Mouse (Mus musculus) frontal cortex, adult 2 months (tissue): ENCODE data around the gene Sox5. TPM values are rescaled to one million over a fixed set of nuclear protein-coding genes. Genes with fewer than 3 reads are reported as not detected.
A peak's percentile ranks its signal among the peaks of the same experiment; 100 is the strongest.
"Not testable (repeated sequence)": the region's sequence is repeated elsewhere in the genome, so short reads cannot be mapped to it uniquely, and the experiment has no call there.

ENCODE experiments used
- DNase-seq, 2 experiments: peaks; one replicate each; pipeline ENCODE4 v3.0.0; 2022; ENCODE audit warnings: low spot score in 1 of 2; ENCODE audit errors: extremely low spot score in 1 of 2
- polyA plus RNA-seq: library from polyadenylated mRNA; depleted of rRNA; stranded (reverse); fragments of >200 nt; gene quantifications from 2 replicates; pipeline ENCODE4 v1.2.3, GENCODE M21; 2012

The Sox5 gene
- polyA plus RNA-seq, 1 experiment, result 27.9 TPM

GRCm38 (mm10) chr6:144251222-144252170 lies 530.3 kb downstream of the Sox5 start:
- no peak for DNase-seq

DNA sequence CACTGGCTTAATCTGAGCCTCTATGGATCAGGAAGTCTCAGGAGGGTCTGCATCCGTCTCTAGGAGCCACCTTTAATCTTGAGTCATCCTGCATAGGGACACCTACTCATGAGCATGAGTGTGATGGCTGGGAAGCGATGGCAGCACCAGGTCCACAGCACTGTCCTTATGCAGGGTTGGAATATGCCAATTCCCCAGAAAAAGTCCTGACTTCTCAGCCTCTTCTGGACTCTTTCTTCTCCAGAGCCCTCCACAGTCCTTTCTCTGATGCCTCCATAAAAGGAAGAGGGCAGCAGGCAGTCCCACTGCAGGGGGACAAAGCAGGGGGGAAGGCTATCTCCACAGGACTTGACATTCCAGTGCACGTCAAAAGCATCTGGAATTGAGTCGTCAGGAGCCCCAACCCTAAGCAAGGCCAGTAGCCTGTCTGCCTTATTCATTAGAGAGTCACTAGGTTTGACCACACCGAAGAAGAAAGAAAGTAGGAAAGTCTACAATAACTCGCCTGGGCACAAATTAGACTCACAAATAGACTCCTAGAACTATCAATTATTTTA lies 531.1 kb downstream of the Sox5 start:
- DNase-seq, result no peak

- DNase-seq, result no peak
These were observed 545.2 kb downstream of the Sox5 start for GRCm38 (mm10) chr6:144236581-144236980.

DNA sequence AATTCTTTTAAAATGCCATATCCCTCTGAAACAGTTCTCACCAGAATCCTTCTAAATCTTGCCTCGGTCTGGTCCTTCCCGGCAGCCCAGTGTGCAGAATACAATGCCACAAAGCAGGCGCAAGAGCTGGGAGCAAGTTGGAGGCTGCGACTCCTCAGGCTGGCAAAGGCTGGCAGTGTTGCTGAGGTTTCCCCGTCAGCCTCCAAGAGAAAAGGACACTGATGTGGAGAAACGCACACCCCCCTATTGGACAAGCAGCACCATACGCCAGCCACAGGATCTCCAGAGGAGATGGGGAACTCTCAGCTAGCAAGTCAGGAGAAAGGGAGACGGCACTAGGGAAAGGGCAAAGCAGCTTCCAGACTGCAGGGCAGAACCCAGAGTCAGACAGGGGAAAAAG lies 577.8 kb downstream of the Sox5 start:
- DNase-seq, result no peak

- DNase-seq, result no peak
These were observed 578.8 kb downstream of the Sox5 start for GRCm38 (mm10) chr6:144203013-144203412.

DNA sequence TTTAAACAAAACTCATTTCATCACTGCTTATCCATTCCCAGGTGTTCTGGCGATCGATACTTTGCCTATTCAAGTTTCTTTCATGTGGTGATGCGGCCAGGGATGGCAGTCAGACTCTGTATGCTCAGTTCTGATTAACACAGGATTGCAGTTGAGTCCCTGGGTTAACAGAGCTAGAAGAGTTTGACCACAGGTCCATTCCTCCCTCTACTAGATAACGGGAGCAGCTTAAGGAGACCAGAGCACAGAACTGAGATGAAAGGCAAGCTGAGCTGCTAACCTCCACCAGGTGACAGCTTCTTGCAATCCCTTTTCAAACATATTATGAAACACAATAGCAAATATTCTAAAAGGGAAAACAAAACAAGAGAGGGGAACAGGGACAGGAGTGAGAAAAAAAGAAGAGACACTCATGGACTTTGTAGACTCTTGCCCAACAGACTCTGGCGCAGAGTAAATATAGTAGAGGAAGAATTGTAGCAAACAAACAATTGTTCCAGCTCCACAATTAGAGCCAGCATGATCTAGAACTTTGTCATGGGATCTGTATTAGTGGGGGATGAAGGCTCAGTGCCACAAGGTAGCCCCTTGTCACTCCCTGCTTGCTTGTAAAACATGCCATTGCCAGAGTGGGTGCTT lies 580.3 kb downstream of the Sox5 start:
- no peak for DNase-seq

- DNase-seq, result no peak
These were observed 584.3 kb downstream of the Sox5 start for GRCm38 (mm10) chr6:144197209-144198119.

DNA sequence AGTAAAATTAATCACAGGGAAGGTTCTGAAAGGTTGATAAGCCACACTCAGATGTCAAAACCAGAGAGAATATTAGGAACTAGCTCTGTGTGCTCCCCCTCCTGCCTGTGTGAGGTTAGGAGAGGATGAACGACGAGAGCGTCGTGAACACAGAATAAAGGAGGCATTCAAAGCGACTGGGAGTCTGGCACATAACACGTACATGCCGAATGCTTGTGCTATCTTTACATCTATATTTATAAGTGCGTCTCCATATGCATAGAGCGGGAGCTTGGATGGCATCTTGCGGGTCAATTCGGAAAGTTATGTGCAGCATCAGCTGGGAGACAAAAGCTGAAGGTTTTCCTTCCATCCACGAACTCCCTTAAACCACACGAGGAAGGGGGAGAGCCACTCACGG lies 585.8 kb downstream of the Sox5 start:
- no peak for DNase-seq

DNA sequence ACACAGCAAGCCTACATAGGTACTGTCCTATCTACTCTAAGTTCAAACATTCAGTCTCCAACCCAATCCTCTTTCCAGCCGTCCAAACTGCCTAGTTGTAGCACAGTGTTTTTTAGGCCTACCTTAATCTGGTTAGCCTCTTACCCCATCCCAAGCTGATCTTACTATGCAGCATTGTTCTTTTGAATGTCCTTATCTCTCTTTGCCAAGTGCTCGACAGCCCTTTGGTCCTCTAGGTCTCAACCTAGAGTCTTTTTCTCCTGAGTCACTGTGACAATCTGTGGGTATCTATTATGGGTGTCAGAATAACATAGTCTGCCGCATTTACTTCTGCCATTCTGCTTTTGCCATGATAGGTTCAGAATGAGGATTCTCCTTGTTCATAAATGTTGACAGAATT lies 598.7 kb downstream of the Sox5 start:
- DNase-seq, result no peak

- DNase-seq, result not testable (repeated sequence)
These were observed 599.3 kb downstream of the Sox5 start for GRCm38 (mm10) chr6:144182429-144182828.

GRCm38 (mm10) chr6:144181083-144181866 lies 600.5 kb downstream of the Sox5 start:
- DNase-seq, result peak in 1 of 2 experiments; percentile 64

DNA sequence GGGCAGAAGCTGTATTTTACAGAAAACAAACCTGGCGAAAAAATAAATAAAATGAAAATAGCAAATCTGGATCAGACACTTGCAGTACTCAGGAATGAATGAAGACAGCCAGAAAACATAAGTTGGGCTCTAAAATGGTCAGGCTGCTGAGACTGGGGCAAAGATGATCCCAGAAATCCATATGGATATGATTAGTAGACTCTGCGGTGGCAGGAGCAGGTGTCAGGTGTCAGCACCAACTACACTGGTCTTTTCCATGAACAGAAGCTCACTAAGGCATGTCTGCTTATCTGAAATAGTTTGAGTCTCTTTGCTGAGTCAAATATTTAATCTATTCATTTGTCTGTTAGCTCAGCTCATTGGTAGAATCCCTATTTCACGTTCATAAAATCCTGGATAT lies 602.7 kb downstream of the Sox5 start:
- no peak for DNase-seq

GRCm38 (mm10) chr6:144176674-144177073 lies 605.1 kb downstream of the Sox5 start:
- DNase-seq, result no peak

GRCm38 (mm10) chr6:144175590-144175989 lies 606.2 kb downstream of the Sox5 start:
- no peak for DNase-seq

DNA sequence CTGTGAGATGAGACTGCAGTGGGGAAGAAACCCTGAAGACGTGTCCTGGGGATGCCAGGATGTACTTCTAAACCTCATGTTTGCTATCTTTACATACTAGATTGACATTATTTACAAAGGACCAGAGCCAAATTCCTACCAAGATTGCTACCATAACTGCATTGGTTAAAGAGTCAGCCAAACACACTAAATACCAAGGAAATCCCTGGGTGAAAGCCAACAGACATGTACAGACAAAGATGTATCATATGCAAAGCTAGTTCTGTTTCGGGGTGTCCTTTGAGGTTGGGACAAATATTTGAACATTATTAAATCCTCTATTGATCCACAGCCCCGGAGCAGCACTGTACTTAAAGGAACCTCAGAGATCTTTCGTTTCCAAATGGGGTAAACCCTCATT lies 611.2 kb downstream of the Sox5 start:
- no peak for DNase-seq

GRCm38 (mm10) chr6:144169791-144170190 lies 612.0 kb downstream of the Sox5 start:
- no peak for DNase-seq

DNA sequence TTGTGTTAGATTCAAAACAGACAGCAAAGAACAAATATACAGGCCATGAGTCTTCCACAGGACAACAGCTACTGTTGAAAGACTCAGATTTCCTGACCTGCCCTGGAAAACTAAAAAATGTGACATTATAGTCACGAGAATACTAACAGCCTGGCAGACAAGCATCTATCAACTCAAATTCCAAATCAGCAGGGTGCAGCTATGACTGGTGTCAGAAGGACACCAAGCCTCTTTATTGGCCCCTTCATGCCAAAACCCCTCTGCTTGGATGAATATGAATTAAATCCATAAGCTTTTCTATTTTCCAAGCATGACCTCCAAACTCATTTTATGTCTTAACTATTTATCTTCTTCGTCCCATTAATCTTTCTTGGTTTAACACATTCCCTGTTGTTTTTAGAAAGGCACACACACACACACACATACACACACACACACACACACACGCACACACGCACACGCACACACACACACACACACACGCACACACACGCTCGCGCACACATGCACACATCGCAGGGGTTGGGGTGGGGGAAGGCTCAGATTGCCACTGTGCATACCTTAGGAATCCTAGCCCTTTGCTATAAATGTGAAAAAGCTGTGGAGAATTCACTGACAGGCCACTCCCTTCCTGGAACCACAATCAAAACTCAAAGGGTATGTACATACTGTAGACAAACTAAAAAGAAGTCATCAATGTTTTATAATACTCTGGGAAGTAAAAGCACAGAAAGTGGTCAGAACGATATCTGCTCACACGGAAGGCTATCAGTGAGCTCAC lies 612.9 kb downstream of the Sox5 start:
- no peak for DNase-seq

GRCm38 (mm10) chr6:144167058-144167457 lies 614.7 kb downstream of the Sox5 start:
- no peak for DNase-seq

DNA sequence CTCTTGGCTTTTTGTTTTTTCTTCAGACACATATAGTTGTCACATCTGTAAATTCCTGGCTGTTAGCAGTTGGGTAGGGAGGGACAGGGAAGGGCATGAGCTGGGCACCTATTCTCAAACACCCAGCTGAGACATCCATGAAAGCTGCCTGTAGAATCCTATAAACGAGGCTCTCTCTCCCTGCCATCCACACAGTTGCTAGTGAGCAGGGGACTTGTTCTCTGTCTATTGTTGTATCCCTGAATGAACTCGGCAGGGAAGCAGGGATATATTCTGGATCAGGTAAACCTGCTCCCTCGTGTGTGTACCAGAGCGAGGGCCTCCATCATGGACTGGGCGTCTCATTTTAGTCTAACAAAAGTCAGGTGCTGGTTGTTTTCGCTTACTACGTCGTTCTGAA lies 615.1 kb downstream of the Sox5 start:
- no peak for DNase-seq
